Mouse (Mus musculus) intestine, embryonic 16.5 days (tissue): Measurements from ENCODE around the gene Sdad1. TPM values are rescaled to one million over a fixed set of nuclear protein-coding genes. Genes with fewer than 3 reads are reported as not detected.

Source experiments
- ATAC-seq: fragments of 200-750 bp; cut with Nextera tagmentation; 2 replicates; pipeline ENCODE4 v1.8.0; 2017; ENCODE audit warnings: moderate TSS enrichment, moderate library complexity
- H3K27ac ChIP-seq: fragments of 300-500 bp; sonication (generic); 2 replicates; pipeline ENCODE4 v1.5.1; 2014; ENCODE audit warnings: mild to moderate bottlenecking, low read length
- H3K27me3 ChIP-seq: fragments of 300-500 bp; sonication (generic); replicated peaks from 2 replicates; pipeline ENCODE4 v1.6.1; 2014; ENCODE audit warnings: low read length, control low read depth, mixed read lengths; ENCODE audit not compliant: control insufficient read depth, insufficient read depth
- H3K36me3 ChIP-seq: fragments of 300-500 bp; sonication (generic); 2 replicates; pipeline ENCODE4 v1.6.1; 2014; ENCODE audit warnings: low read length, control low read depth; ENCODE audit not compliant: control insufficient read depth, insufficient read depth
- H3K4me1 ChIP-seq: fragments of 300-500 bp; sonication (generic); 2 replicates; pipeline ENCODE4 v1.6.1; 2014; ENCODE audit warnings: low read length, control low read depth, mixed read lengths; ENCODE audit not compliant: control insufficient read depth, insufficient read depth
- H3K4me2 ChIP-seq: fragments of 300-500 bp; sonication (generic); 2 replicates; pipeline ENCODE4 v1.6.1; 2014; ENCODE audit warnings: low read depth, low read length, control low read depth
- H3K4me3 ChIP-seq: fragments of 300-500 bp; sonication (generic); 2 replicates; pipeline ENCODE4 v1.5.1; 2014; ENCODE audit warnings: mild to moderate bottlenecking, low read length
- H3K9ac ChIP-seq: fragments of 300-500 bp; sonication (generic); 2 replicates; pipeline ENCODE4 v1.6.1; 2014; ENCODE audit warnings: low read depth, low read length
- H3K9me3 ChIP-seq: fragments of 300-500 bp; sonication (generic); 2 replicates; pipeline ENCODE4 v1.6.1; 2016; ENCODE audit warnings: low read length, control low read depth; ENCODE audit not compliant: control insufficient read depth
- WGBS: fragments of 180-500 bp; shearing (Covaris S2); extraction: QIAGEN DNeasy Blood & Tissue Kit; methylation state at CpG from one replicate; pipeline ENCODE4 v1.1.7; 2014; 5-methylcytosine and 5-hydroxymethylcytosine counted together
- polyA plus RNA-seq: library from polyadenylated mRNA; unstranded; fragments of >200 nt; fragmentation: Nextera tagmentation; extraction: Ambion mirVana; gene quantifications from 2 replicates; pipeline ENCODE4 v1.2.1, GENCODE M21; 2015

Sdad1 gene
- polyA plus RNA-seq, 1 experiment from 2014 or later: 35.8 TPM

DNA sequence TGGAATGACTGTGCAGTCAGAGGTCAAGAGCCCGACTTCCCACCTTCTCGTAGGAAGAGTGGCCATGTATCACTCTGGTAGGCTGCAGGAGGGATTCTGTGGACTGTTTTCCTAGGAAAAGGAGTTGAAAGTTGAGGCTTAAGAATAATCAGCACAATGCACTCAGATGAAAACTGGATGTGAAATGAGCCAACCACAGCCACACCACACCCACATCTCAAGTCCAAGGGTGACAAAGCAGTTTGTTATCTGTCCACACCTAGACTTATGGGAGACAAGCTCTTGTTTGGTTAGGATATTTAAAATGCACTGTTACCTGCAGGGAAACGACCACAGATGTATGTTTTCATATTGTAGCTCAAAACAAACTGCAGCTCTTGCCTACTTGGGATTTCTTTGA, 27.2 kb downstream of the Sdad1 start:
- peak overlapping the region; percentile 79 for H3K27ac ChIP-seq
- H3K27me3 ChIP-seq: no peaks in the 10 kb centered on the region
- H3K9ac ChIP-seq: no peak overlapping the region
- H3K4me2 ChIP-seq: peak overlapping the region; percentile 22; the same call in 1 of the 2 replicates
- peaks cover 18% of the 10 kb centered on the region for H3K4me1 ChIP-seq
- H3K4me3 ChIP-seq: no peak overlapping the region
- ATAC-seq: peak; percentile 66
- no peaks in the 10 kb centered on the region for H3K9me3 ChIP-seq
- H3K36me3 ChIP-seq: peaks cover 3% of the 10 kb centered on the region; the same call in 1 of the 2 replicates
- WGBS: 34% methylated on average over 3 of the region's 3 CpGs

DNA sequence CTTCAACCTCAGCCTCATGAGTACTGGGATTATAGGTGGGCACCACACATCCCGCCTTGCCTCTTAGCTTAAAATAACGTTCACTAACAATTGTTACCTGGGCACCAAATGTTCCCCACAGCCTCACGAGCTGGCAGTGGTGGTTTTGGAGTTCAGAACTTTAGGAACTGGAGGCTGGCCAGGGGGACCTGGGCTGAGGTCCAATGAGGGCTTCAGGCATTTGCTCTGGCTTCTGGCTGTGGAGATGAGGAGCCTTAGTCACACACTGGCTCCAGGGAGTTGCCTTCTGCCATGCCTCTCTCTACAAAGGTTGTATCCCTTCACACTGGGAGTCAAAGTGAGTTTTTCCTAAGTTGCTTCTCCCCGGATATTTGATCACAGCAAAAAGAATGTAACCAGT, 27.7 kb downstream of the Sdad1 start:
- no peaks in the 10 kb centered on the region for H3K27me3 ChIP-seq
- H3K27ac ChIP-seq: peak overlapping the region; percentile 79
- peaks cover 3% of the 10 kb centered on the region; the same call in 1 of the 2 replicates for H3K36me3 ChIP-seq
- peaks cover 18% of the 10 kb centered on the region for H3K4me1 ChIP-seq
- no peak overlapping the region; the same call in 1 of the 2 replicates for H3K4me2 ChIP-seq
- H3K4me3 ChIP-seq: no peak overlapping the region
- H3K9me3 ChIP-seq: no peaks in the 10 kb centered on the region
- no peak overlapping the region for H3K9ac ChIP-seq
- WGBS: 78% methylated on average over 4 of the region's 4 CpGs
- ATAC-seq: no peak

- 82% methylated on average over 10 of the region's 10 CpGs for WGBS
- Histone ChIP-seq H3K4me3 (no peak overlapping the region), H3K4me2 (no peak overlapping the region), H3K9ac (no peak overlapping the region), H3K9me3 (no peaks in the 10 kb centered on the region), H3K27ac (no peak overlapping the region), H3K36me3 (no peaks in the 10 kb centered on the region), H3K4me1 (peaks cover 18% of the 10 kb centered on the region), H3K27me3 (no peaks in the 10 kb centered on the region)
- ATAC-seq: no peak
These were observed 31.2 kb downstream of the Sdad1 start for GRCm38 (mm10) chr5:92278942-92279537.

GRCm38 (mm10) chr5:92277437-92278394, 32.6 kb downstream of the Sdad1 start, which contains the start of gene Naaa:
TSS of gene Naaa (minus strand) at chr5:92278170.
- ATAC-seq: peak; percentile 98
- no peaks in the 10 kb centered on the region for H3K9me3 ChIP-seq
- peak within 1 kb of the TSS; percentile 82 for H3K27ac ChIP-seq
- peak within 1 kb of the TSS; percentile 74 for H3K9ac ChIP-seq
- H3K4me3 ChIP-seq: peak within 1 kb of the TSS; percentile 74
- H3K36me3 ChIP-seq: no peaks in the 10 kb centered on the region
- H3K27me3 ChIP-seq: no peaks in the 10 kb centered on the region
- whole genome bisulfite sequencing: 2% methylated on average over 54 of the region's 54 CpGs
- peak within 1 kb of the TSS; percentile 85 for H3K4me2 ChIP-seq
- H3K4me1 ChIP-seq: peaks cover 11% of the 10 kb centered on the region

GRCm38 (mm10) chr5:92270496-92270895, 39.8 kb downstream of the Sdad1 start:
- Histone ChIP-seq H3K4me3 (no peak overlapping the region), H3K27ac (no peak overlapping the region), H3K4me2 (no peak overlapping the region), H3K36me3 (no peaks in the 10 kb centered on the region), H3K9ac (no peak overlapping the region), H3K27me3 (no peaks in the 10 kb centered on the region), H3K4me1 (no peaks in the 10 kb centered on the region), H3K9me3 (no peaks in the 10 kb centered on the region)
- 83% methylated on average over 7 of the region's 7 CpGs for WGBS
- no peak for ATAC-seq

DNA sequence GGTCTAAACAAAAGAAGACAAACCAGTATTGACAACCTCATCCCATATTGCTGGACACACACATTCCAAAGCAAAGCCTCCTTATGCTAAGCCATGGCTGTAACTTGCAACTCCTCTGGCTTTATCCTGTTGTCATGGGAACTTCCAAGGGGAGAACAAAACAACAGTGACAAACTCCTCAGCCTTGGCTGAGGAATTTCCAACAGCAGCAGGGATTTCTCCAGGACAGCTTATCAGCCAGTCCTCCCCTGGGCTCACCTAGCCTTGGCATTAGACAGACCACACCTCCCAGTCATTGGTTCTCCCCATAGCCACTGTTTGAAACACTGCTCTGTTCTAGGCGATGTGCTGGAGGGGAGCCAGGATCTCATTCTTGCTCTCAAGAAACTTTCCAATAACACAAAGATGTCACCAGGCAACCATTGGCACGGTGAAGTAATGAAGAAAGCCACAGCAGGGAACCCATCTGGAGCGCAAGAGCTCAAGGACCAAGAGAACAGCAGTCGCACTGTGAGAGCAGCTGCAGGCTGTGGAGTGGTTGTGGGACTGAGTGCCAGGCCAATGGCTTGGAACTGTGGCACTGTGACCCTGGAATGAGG, 46.4 kb downstream of the Sdad1 start:
- Histone ChIP-seq H3K27me3 (no peaks in the 10 kb centered on the region), H3K27ac (no peak overlapping the region), H3K9ac (no peak overlapping the region), H3K4me1 (no peaks in the 10 kb centered on the region; the same call in 1 of the 2 replicates), H3K36me3 (no peaks in the 10 kb centered on the region), H3K9me3 (no peaks in the 10 kb centered on the region), H3K4me3 (no peak overlapping the region), H3K4me2 (no peak overlapping the region)
- 50% methylated on average over 4 of the region's 4 CpGs for WGBS
- peak; percentile 67; the same call in 1 of the 2 replicates for ATAC-seq

DNA sequence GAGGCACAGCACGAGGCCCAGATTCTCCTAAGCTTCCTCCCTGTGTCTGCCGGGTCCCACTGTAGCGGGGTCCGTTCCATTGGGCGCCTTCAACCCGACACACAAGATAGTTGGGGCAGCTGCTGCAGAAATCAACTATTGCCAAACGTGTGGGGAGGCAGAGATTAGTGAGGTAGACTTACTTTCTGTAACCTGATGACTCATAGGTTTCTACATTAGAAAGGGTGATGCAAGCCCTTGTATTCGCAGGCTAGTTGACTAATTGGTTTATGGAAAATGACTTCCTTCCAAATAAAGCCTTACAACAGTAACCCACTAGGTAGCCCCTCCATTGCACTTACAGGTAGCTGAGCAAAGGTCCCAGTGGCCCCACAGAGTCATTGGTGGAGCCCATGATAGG, 47.6 kb downstream of the Sdad1 start:
- Histone ChIP-seq H3K36me3 (no peaks in the 10 kb centered on the region), H3K9ac (no peak overlapping the region), H3K9me3 (no peaks in the 10 kb centered on the region), H3K4me1 (no peaks in the 10 kb centered on the region; the same call in 1 of the 2 replicates), H3K4me3 (no peak overlapping the region), H3K27ac (no peak overlapping the region), H3K4me2 (no peak overlapping the region), H3K27me3 (no peaks in the 10 kb centered on the region)
- WGBS: 87% methylated on average over 8 of the region's 8 CpGs
- ATAC-seq: no peak

- Histone ChIP-seq H3K27me3 (no peaks in the 10 kb centered on the region), H3K36me3 (no peaks in the 10 kb centered on the region), H3K4me1 (0 out of 2 replicates have a peak, but pooled peaks cover 3% of the 10 kb centered on the region), H3K9ac (no peak within 1 kb of the TSS), H3K27ac (no peak within 1 kb of the TSS), H3K9me3 (no peaks in the 10 kb centered on the region), H3K4me3 (no peak within 1 kb of the TSS), H3K4me2 (no peak within 1 kb of the TSS)
- no peak for ATAC-seq
- WGBS: 30% methylated on average over 6 of the region's 6 CpGs
These were observed 54.1 kb downstream of the Sdad1 start, which contains the start of gene Ppef2 for GRCm38 (mm10) chr5:92256218-92256617. TSS of gene Ppef2 (minus strand) at chr5:92256278.

GRCm38 (mm10) chr5:92254476-92254875, 55.8 kb downstream of the Sdad1 start:
- no peaks in the 10 kb centered on the region for H3K36me3 ChIP-seq
- ATAC-seq: no peak
- H3K9me3 ChIP-seq: no peaks in the 10 kb centered on the region
- H3K27ac ChIP-seq: no peak overlapping the region
- H3K4me1 ChIP-seq: 0 out of 2 replicates have a peak, but pooled peaks cover 3% of the 10 kb centered on the region
- H3K4me3 ChIP-seq: no peak overlapping the region
- H3K9ac ChIP-seq: no peak overlapping the region
- no peaks in the 10 kb centered on the region for H3K27me3 ChIP-seq
- no peak overlapping the region for H3K4me2 ChIP-seq
- WGBS: 69% methylated on average over 6 of the region's 6 CpGs
